Mouse (Mus musculus) Patski (cell line): Measurements from ENCODE around the gene Slc12a3. TPM values are rescaled to one million over a fixed set of nuclear protein-coding genes. Genes with fewer than 3 reads are reported as not detected.
A peak's percentile ranks its signal among the peaks of the same experiment; 100 is the strongest.

Source experiments
- ATAC-seq: fragments of 100-300 bp; one replicate; pipeline ENCODE4 v1.8.0; 2021
- CTCF ChIA-PET: fragments of 350-600 bp; sonication (Branson Sonifier 250); formaldehyde crosslinking; loops from one replicate; lab custom pipeline; 2022; ENCODE audit warnings: inconsistent platforms; lab: Charles Lee
- POLR2A ChIA-PET: fragments of 350-600 bp; sonication (Branson Sonifier 250); formaldehyde crosslinking; loops from one replicate; lab custom pipeline; 2022; ENCODE audit warnings: antibody characterized with exemption, inconsistent platforms; lab: Charles Lee
- DNase-seq: peaks from one replicate; pipeline ENCODE4 v3.0.0-alpha.2; 2011; ENCODE audit warnings: low read depth, low spot score
- H3K27me3 ChIP-seq: fragments of 371-371 bp; one replicate; pipeline ENCODE4 v1.5.1; 2021
- CTCF ChIP-seq: fragments of 100-300 bp; IDR thresholded peaks from one replicate; pipeline ENCODE4 v1.5.1; 2021
- in situ Hi-C: fragments of 300-500 bp; cut with MboI; formaldehyde crosslinking; loops from 3 replicates; pipeline ENCODE4 v1.11.1; 2018; ENCODE audit warnings: low pct_unique_long_range_greater_than_20kb, mixed read lengths
- polyA plus RNA-seq: library from polyadenylated mRNA; unstranded; gene quantifications from one replicate; pipeline ENCODE4 v1.2.3, GENCODE M21; 2021

Slc12a3 gene
- polyA plus RNA-seq, 1 experiment from 2014 or later = 0.23 TPM

DNA sequence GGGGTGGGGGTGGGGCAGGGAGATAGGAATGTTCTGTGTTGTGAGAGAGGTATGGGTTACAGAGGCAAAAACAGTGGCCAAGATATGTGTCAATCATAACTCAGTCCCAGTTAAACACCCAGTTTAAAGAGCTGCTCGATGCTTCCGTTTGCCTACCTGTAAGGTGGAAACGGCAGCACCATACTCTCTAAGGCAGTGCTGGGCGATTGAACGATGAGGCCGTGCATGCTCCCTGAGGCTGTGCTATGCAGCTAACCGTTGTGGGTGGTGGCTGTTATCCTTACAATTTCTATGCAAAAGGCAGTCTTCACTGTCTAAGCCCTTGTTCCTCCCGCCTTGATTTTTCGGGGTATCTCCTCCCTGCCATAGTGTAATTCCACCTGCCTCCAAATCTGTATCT is 50.7 kb downstream of the Slc12a3 start:
- ChIA-PET POLR2A (no interaction called here), CTCF (no interaction called here)
- in situ Hi-C loops = no loop called here
- no peak for TF ChIP-seq CTCF
- no peak for ATAC-seq
- DNase-seq = no peak
- H3K27me3 ChIP-seq = no peaks in the 10 kb centered on the region

DNA sequence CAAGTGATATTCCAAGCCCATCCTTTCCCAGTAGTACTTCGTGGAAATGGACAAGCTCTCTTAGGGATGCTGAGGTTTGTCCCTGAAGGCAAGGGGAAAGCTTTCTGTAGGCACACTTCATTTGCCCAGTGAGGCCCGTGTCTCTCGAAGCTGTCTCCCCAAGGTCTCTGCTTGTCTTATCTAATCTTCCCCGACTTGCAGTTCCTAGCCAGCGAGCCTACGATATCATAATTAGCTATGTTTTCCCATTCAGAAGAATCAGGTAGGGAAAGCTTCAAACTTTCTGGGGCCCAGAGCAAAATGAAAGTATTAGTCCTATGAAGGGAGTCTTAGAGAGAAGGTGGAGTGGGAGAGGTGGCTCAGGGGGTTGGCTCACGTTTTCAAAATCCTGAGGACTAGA is 55.2 kb downstream of the Slc12a3 start:
- ChIA-PET POLR2A (no interaction called here), CTCF (interaction anchor here (2.0 kb wide), 1 partner anchor 10 kb away, joined by 4 read pairs; no protein-coding TSS in a partner anchor)
- in situ Hi-C loops = no loop called here
- H3K27me3 ChIP-seq = no peaks in the 10 kb centered on the region
- ATAC-seq (no peak), DNase-seq (no peak)
- no peak for TF ChIP-seq CTCF

DNA sequence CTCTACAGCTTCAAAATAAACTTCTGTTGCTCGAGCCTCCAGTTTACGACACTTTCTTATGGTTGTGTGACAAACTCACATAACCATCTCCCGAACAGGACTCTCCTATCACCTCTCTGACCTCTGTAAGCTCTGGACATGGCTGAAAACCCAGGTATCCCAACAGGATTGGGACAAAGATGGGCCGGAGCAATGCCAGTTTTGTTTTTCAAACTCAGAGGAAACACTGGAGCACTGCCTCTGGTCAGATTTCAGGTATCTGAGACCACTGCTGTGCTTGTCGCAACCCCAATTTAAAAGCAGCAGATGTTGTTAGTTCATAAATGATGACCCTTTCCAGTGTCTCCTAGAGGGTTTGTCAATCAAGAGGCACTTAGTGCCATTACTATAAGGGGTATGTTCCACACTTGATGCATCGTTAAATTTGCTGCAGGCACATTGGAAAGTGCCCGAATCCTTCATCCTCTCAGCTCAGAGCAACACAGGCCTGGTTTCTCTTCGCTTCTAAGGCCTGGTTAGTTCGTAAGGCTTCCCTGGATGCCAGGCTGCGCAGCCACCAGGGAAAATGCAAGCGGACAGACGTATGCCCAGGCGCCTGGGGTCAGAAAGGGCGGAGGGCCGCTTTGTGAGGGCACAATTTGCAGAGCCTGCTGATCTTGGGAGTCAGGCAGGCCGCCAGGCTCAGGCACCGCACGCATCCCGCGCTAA is 56.7 kb downstream of the Slc12a3 start:
- in situ Hi-C loops = no loop called here
- ChIA-PET CTCF (no interaction called here), POLR2A (interaction anchor here (0.6 to 1.5 kb wide), 3 partner anchors 13 to 93 kb away, joined by 3 read pairs; no protein-coding TSS in a partner anchor)
- TF ChIP-seq CTCF = no peak
- DNase-seq (no peak), ATAC-seq (no peak)
- H3K27me3 ChIP-seq = no peaks in the 10 kb centered on the region

DNA sequence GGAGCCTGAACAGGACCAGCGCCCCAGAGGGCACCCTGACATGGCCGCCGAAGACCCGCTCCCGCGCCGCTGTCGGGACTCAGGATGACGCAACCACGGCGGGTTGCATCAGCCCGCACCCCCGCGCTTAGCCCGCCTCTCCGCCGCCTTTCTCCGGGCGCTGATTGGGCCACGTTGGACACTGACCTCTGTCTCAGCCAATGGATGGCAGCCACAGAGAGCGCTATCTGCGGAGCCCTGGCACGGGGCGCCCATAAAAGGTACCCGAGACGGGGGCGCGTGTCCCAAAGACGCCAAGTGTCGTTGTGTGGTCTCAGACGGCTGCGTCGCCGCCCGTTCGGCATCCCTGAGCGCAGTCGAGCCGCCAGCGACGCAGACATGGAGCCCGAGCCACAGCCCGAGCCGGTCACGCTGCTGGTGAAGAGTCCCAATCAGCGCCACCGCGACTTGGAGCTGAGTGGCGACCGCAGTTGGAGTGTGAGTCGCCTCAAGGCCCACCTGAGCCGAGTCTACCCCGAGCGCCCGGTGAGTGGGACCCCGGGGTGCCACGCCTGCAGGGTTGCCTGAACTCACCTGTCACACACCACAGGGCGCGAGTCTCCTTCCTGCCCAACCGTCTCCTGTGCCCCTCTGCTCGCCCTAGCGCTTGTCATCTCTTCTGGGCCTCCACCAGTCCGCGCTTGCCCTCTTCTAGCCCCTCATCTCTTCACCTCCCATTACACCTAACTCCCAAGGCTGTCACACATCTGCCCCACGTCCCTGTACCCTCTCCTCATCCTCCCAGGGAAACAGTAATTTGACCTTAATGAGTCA is 57.4 kb downstream of the Slc12a3 start, which contains the start of gene Herpud1:
Gene Herpud1 (plus strand): TSS at position 225 of the 813 bp plus-strand sequence.
- DNase-seq (peak; percentile 78), ATAC-seq (peak; percentile 97)
- H3K27me3 ChIP-seq = no peaks in the 10 kb centered on the region
- TF ChIP-seq CTCF = no peak
- in situ Hi-C loops = no loop called here
- CTCF ChIA-PET = no interaction called here
- POLR2A ChIA-PET = interaction anchor here (0.7 to 1.5 kb wide), 2 partner anchors 9 to 43 kb away, joined by 3 read pairs; no protein-coding TSS in a partner anchor

DNA sequence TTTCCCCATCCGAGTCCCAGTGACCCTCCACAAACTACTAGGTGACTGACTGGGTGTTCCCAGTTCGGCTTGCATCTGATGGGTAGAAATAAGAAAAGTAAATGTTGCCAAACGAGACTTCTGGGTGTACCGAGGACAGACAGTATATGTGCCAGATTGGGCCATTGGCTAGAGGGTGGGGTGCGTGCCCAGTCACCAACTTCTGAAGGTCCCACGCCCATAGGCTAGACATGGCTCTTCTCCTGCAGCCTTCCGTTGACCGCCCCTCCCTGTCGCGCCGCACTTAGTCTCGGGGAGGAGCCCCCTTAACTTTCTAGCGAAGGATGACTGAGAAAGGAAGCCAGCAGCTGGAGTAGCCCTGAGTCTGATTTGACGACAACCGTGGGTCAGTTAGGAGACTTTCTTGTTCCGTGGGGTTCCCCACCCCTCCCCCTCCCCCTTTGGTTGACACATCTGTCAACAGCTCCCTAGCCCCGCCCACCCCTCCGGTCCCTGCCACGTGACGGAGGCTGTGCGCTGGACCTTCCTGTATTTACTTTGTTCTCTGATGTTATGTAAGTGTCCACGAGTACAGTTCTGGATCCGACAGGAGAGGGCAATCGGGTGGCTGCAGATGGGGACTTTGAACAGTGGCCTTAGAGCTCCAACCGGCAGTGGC is 58.2 kb downstream of the Slc12a3 start:
- TF ChIP-seq CTCF = no peak
- in situ Hi-C loops = no loop called here
- no peaks in the 10 kb centered on the region for H3K27me3 ChIP-seq

DNA sequence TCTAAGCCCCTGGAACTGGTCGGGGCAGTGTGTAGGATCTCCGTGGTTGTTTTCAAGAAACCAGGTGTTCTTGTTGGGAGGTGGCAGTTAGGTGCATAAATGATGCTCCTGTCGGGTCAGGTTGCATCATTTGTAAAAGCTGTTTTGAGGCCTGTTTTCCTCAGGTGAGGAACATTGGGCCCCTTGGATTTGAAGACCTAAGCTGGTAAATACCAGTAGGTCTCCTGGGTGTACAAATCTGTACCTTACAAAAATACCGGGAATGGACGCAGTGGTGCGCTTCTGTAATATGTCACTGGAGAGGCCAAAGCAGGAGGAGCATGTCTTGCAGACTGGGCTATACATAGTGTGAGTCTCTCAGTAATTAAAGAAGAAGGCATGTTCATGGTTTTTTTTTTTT is 58.8 kb downstream of the Slc12a3 start:
- no peak for DNase-seq
- in situ Hi-C loops = no loop called here
- POLR2A ChIA-PET = interaction anchor here (0.6 to 0.9 kb wide), 2 partner anchors 9 to 215 kb away, joined by 3 to 4 read pairs; no protein-coding TSS in a partner anchor
- no peaks in the 10 kb centered on the region for H3K27me3 ChIP-seq
- CTCF ChIA-PET = interaction anchor here (0.8 to 0.9 kb wide), 2 partner anchors 44 to 56 kb away, joined by 3 read pairs; no protein-coding TSS in a partner anchor
- ATAC-seq = no peak
- no peak for TF ChIP-seq CTCF

More for the DNA sequence above, 58.2 kb downstream of the Slc12a3 start:
- CTCF ChIA-PET = interaction anchor here (0.8 to 0.9 kb wide), 2 partner anchors 44 to 56 kb away, joined by 3 read pairs; no protein-coding TSS in a partner anchor
- ATAC-seq (peak; percentile 30), DNase-seq (peak; percentile 64)
- POLR2A ChIA-PET = interaction anchor here (0.6 to 1.5 kb wide), 4 partner anchors 9 to 216 kb away, joined by 3 to 4 read pairs (median 3); no protein-coding TSS in a partner anchor

DNA sequence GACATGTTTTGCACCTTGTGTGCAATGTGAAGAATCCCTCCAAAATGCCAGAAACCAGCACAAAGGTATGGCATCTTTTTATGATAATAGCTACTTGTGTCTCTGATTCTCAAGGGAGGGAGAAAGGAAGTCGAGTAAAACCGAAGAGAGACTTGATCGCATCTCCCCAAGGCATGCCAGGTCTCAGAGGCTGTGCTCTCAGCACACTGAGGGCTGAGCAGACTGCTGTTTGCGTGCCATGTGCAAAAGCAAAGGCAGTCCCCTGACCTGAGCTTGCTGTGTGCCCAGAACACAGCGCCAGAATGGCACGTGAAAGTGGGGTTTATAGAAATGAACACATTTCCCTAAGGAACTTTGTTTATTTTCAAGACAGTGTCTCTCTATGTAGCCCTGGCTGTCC is 60.5 kb downstream of the Slc12a3 start:
- H3K27me3 ChIP-seq = no peaks in the 10 kb centered on the region
- in situ Hi-C loops = no loop called here
- ChIA-PET CTCF (interaction anchor here (0.9 to 1.4 kb wide), 2 partner anchors 47 to 97 kb away, joined by 3 to 5 read pairs; no protein-coding TSS in a partner anchor), POLR2A (interaction anchor here (0.6 kb wide), 1 partner anchor 155 kb away, joined by 3 read pairs; no protein-coding TSS in a partner anchor)
- TF ChIP-seq CTCF = no peak
- ATAC-seq (no peak), DNase-seq (no peak)

DNA sequence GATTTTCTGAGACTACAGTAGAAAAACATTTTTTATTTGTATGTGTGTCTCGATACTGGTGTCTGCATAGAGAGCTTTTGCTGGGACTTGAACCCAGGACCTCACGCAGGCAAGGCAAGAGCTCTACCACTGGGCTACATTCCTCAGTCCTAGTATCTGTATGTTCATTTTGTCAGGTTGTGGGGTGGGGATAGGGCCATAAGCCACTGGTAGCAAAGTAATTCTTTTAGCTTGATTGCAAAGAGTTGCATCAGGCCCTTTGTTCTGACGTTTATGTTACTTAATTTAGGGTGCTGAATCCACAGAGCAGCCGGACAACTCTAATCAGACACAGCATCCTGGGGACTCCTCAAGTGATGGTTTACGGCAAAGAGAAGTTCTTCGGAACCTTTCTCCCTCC is 61.4 kb downstream of the Slc12a3 start:
- DNase-seq = no peak
- in situ Hi-C loops = no loop called here
- no peak for ATAC-seq
- TF ChIP-seq CTCF = no peak
- H3K27me3 ChIP-seq = no peaks in the 10 kb centered on the region
- POLR2A ChIA-PET = no interaction called here
- CTCF ChIA-PET = interaction anchor here (1.7 to 2.1 kb wide), 2 partner anchors 47 to 59 kb away, joined by 4 to 10 read pairs; no protein-coding TSS in a partner anchor

DNA sequence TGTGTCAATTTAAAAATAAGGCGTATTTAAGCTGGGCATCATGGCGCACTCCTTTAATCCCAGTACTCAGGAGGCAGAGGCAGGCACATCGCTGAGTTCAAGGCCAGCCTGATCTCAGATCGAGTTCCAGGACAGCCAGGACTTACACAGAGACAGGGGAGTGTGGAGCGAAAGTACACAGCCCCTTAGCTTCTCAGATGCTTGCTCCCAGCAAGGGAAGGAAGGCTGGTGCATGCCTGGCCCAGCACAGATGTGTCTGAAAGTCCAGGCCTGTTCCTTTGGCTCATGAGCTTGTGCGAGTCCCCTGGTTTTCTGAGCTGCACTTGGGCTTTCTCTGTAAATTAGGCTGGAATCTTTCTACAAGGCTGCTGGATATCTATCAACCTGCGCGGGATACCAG is 61.9 kb downstream of the Slc12a3 start:
- no peak for ATAC-seq
- no peaks in the 10 kb centered on the region for H3K27me3 ChIP-seq
- ChIA-PET POLR2A (no interaction called here), CTCF (interaction anchor here (1.5 to 2.1 kb wide), 3 partner anchors 9 to 59 kb away, joined by 3 to 10 read pairs (median 4); no protein-coding TSS in a partner anchor)
- in situ Hi-C loops = no loop called here
- DNase-seq = no peak
- no peak for TF ChIP-seq CTCF

DNA sequence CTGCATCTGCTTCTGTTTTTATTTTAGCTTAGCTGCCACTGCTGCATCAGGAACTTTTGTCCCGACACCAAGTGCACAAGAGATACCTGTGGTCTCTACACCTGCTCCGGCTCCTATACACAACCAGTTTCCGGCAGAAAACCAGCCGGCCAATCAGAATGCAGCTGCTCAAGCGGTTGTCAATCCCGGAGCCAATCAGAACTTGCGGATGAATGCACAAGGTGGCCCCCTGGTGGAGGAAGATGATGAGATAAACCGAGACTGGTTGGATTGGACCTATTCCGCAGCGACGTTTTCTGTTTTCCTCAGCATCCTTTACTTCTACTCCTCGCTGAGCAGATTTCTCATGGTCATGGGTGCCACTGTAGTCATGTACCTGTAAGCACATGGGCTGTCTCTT is 63.1 kb downstream of the Slc12a3 start:
- ChIA-PET CTCF (interaction anchor here (1.2 to 2.3 kb wide), 4 partner anchors 8 to 100 kb away, joined by 3 to 10 read pairs (median 4); no protein-coding TSS in a partner anchor), POLR2A (no interaction called here)
- H3K27me3 ChIP-seq = no peaks in the 10 kb centered on the region
- in situ Hi-C loops = no loop called here
- ATAC-seq = no peak
- DNase-seq = no peak
- TF ChIP-seq CTCF = no peak
